Mouse (Mus musculus): ENCODE measurements around the gene Rasgrp4.
A peak's percentile ranks its signal among the peaks of the same experiment; 100 is the strongest.
"Not testable (repeated sequence)": the region's sequence is repeated elsewhere in the genome, so short reads cannot be mapped to it uniquely, and the experiment has no call there.

Gene Rasgrp4

GRCm38 (mm10) chr7:29134693-29135386 lies at the start of gene Rasgrp4:
Gene Rasgrp4, plus strand, starts transcription at chr7:29134851.
- DNase-seq: no peak

- DNase-seq: no peak
Measured at GRCm38 (mm10) chr7:29085981-29086380, 48.7 kb upstream of the Rasgrp4 start.

GRCm38 (mm10) chr7:29086902-29087301 lies 47.7 kb upstream of the Rasgrp4 start:
- DNase-seq: no peak

GRCm38 (mm10) chr7:29088817-29089216 lies 45.8 kb upstream of the Rasgrp4 start:
- no peak for DNase-seq

GRCm38 (mm10) chr7:29097131-29097530 lies 37.5 kb upstream of the Rasgrp4 start:
- no peak for DNase-seq

GRCm38 (mm10) chr7:29101286-29102017 lies 33.2 kb upstream of the Rasgrp4 start:
- DNase-seq: no peak

GRCm38 (mm10) chr7:29108992-29109955 lies 25.4 kb upstream of the Rasgrp4 start:
- DNase-seq: peak; percentile 18 to 46

- no peak for DNase-seq
Measured at GRCm38 (mm10) chr7:29118142-29118851, 16.4 kb upstream of the Rasgrp4 start.

GRCm38 (mm10) chr7:29119526-29119925 lies 15.1 kb upstream of the Rasgrp4 start:
- no peak for DNase-seq

GRCm38 (mm10) chr7:29122821-29123220 lies 11.8 kb upstream of the Rasgrp4 start:
- no peak for DNase-seq

- DNase-seq: no peak
Measured at GRCm38 (mm10) chr7:29123531-29124358, 10.9 kb upstream of the Rasgrp4 start.

GRCm38 (mm10) chr7:29124970-29125369 lies 9.7 kb upstream of the Rasgrp4 start, which contains the start of gene Ryr1:
Gene Ryr1, minus strand, starts transcription at chr7:29125179.
- peak in 1 of 2 experiments; percentile 20 for DNase-seq

- DNase-seq: peak; percentile 43 to 54
Measured at GRCm38 (mm10) chr7:29126173-29126915, 8.3 kb upstream of the Rasgrp4 start.

- DNase-seq: no peak
Measured at GRCm38 (mm10) chr7:29128725-29129124, 5.9 kb upstream of the Rasgrp4 start.

GRCm38 (mm10) chr7:29134230-29134629 lies 421 bp upstream of the Rasgrp4 start:
- DNase-seq: no peak

GRCm38 (mm10) chr7:29137429-29137828 lies 2.8 kb downstream of the Rasgrp4 start:
- no peak for DNase-seq

- not testable (repeated sequence) for DNase-seq
Measured at GRCm38 (mm10) chr7:29139237-29139636, 4.6 kb downstream of the Rasgrp4 start.

- DNase-seq: no peak
Measured at GRCm38 (mm10) chr7:29141416-29141815, 6.8 kb downstream of the Rasgrp4 start.

- no peak for DNase-seq
Measured at GRCm38 (mm10) chr7:29144006-29144405, 9.4 kb downstream of the Rasgrp4 start.

- DNase-seq: no peak
Measured at GRCm38 (mm10) chr7:29146625-29147367, 12.1 kb downstream of the Rasgrp4 start.
